Comparison of ENCODE assay signal across 19 mouse cellular contexts in genomic region chr6:80662729-80663128, GRCm38 (mm10).
DNase-seq lines count a peak whose midpoint lies in the region; ATAC-seq lines count a peak whose summit lies in the region.
"Had no signal": no experiment of that assay in that cellular context is flagged by ENCODE, and none has a peak within 500 bp of the region (broad histone marks: within the 10 kb centered on the region; RNA-seq: fewer than 3 reads in every experiment).

No protein-coding gene starts in this region.

- no peak for DNase-seq in frontal cortex, postnatal 14 days (ENCODE audit: low spot score in 2 of 2)
- DNase-seq in layer of hippocampus, adult 9-11 months: peak; percentile 31
- DNase-seq in layer of hippocampus, postnatal 25 days (ENCODE audit: extremely low spot score in 1 of 2, low spot score in 1 of 2): no peak
- DNase-seq in right cerebral cortex, adult 18-20 months: peak; percentile 14
- no peak for DNase-seq in right cerebral cortex, postnatal 4 days
- no peak for DNase-seq in heart, postnatal 10 days
- DNase-seq: adrenal gland, adult 8-10 months; adrenal gland, postnatal 25 days; cerebellum, adult 18-20 months; cerebellum, adult 9-10 months; cerebellum, postnatal 14 days; gastrocnemius, postnatal 25 days; heart, adult 18-20 months; heart, postnatal 14 days; heart, postnatal 4 days had no signal

- ATAC-seq in frontal cortex, adult (ENCODE audit: low TSS enrichment): peak; percentile 55
- ATAC-seq: activated CD4-positive, CD25-positive, alpha-beta regulatory T cell, adult 4 months; forebrain, embryonic 13.5 days; forebrain, embryonic 16.5 days had no signal

- intact Hi-C loops in heart, postnatal 10 days (cut with DNase I): no loop called here

Comparison
In these comparisons a context has a peak if more than half of its experiments do, and no peak if none do; other contexts are left out.
1. DNase-seq: peak in layer of hippocampus, adult 9-11 months (single experiment) and right cerebral cortex, adult 18-20 months (single experiment); none in frontal cortex, postnatal 14 days (0 of 2), layer of hippocampus, postnatal 25 days (0 of 2), right cerebral cortex, postnatal 4 days (single experiment) and heart, postnatal 10 days (0 of 2).